Mouse (Mus musculus): Measurements from ENCODE around the gene Fhl2. TPM values are rescaled to one million over a fixed set of nuclear protein-coding genes. Genes with fewer than 3 reads are reported as not detected.

Fhl2 gene
- polyA plus RNA-seq, 1 experiment from 2014 or later = 5.6 TPM

- ATAC-seq = peak; percentile 73
- Histone ChIP-seq H3K36me3 (no peaks in the 10 kb centered on the region), H3K27ac (no peak overlapping the region), H3K9ac (peak overlapping the region; percentile 22; the same call in 1 of the 2 replicates), H3K4me1 (peaks cover 4% of the 10 kb centered on the region; the same call in 1 of the 2 replicates), H3K27me3 (replicated peaks) (peaks cover 41% of the 10 kb centered on the region), H3K4me3 (peak overlapping the region; percentile 57), H3K9me3 (replicated peaks) (no peaks in the 10 kb centered on the region), H3K4me2 (peak overlapping the region; percentile 71)
- WGBS (ENCODE audit: insufficient replicate concordance) = 4% methylated on average over 61 of the region's 61 CpGs
These were observed 33.0 kb downstream of the Fhl2 start for GRCm38 (mm10) chr1:43163467-43164418.

- Histone ChIP-seq H3K36me3 (no peaks in the 10 kb centered on the region), H3K4me1 (peaks cover 4% of the 10 kb centered on the region; the same call in 1 of the 2 replicates), H3K4me3 (peak overlapping the region; percentile 57), H3K27ac (no peak overlapping the region), H3K4me2 (peak overlapping the region; percentile 71), H3K27me3 (replicated peaks) (peaks cover 41% of the 10 kb centered on the region), H3K9me3 (replicated peaks) (no peaks in the 10 kb centered on the region), H3K9ac (0 out of 2 replicates have a peak overlapping the region, but pooled peaks have one; percentile 22)
- no peak for ATAC-seq
- 3% methylated on average over 6 of the region's 6 CpGs for WGBS (ENCODE audit: insufficient replicate concordance)
These were observed 33.7 kb downstream of the Fhl2 start for GRCm38 (mm10) chr1:43163084-43163466.

DNA sequence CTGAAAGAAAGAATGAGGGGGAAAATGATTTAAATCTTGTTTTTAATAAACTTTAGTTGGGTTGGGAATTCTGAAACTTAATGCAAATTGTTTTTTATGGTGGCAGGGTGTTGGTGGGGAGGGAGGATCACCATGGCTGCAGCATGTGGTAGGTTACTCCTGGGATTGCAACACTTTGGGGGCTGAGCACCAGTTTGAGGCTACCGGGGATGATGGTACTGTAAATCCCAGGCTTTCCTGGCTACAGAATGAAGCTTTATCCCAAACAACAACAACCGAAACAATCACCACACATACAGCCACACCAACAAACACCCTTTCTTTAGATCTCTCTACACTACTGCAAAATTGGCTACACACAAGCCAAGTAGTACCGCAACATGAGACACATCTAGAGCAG is 34.4 kb downstream of the Fhl2 start:
- WGBS (ENCODE audit: insufficient replicate concordance) = 68% methylated on average over 3 of the region's 3 CpGs
- Histone ChIP-seq H3K27me3 (replicated peaks) (peaks cover 41% of the 10 kb centered on the region), H3K9me3 (replicated peaks) (no peaks in the 10 kb centered on the region), H3K4me2 (peak overlapping the region; percentile 71; the same call in 1 of the 2 replicates), H3K36me3 (no peaks in the 10 kb centered on the region), H3K9ac (no peak overlapping the region), H3K27ac (no peak overlapping the region), H3K4me3 (no peak overlapping the region), H3K4me1 (peaks cover 4% of the 10 kb centered on the region; the same call in 1 of the 2 replicates)
- ATAC-seq = no peak

DNA sequence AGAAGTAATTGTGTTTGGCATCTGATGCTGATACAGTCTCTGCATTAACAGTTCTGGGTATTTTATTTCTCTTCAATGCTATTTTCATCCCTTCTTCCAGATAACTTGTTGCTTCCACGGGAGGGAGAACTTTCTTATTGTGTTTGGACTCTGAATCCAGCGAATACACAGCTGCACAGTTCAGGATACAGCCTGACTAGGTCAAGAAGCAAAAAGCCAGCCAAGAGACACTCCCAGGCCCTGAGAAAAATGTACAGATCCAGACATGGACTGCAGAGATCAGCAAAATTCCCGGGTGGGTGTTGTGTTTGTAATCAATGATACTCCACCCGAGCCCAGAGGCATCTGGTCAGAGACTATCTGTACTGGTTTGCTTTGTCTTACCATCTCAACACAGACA is 37.4 kb downstream of the Fhl2 start:
- WGBS (ENCODE audit: insufficient replicate concordance) = 49% methylated on average over 4 of the region's 4 CpGs
- Histone ChIP-seq H3K4me1 (peaks cover 4% of the 10 kb centered on the region; the same call in 1 of the 2 replicates), H3K27ac (no peak overlapping the region), H3K4me2 (no peak overlapping the region), H3K4me3 (no peak overlapping the region), H3K9me3 (replicated peaks) (no peaks in the 10 kb centered on the region), H3K9ac (no peak overlapping the region), H3K27me3 (replicated peaks) (peaks cover 31% of the 10 kb centered on the region), H3K36me3 (no peaks in the 10 kb centered on the region)
- ATAC-seq = no peak

- H3K4me3 ChIP-seq = no peak overlapping the region
- no peaks in the 10 kb centered on the region for H3K4me1 ChIP-seq
- peaks cover 15% of the 10 kb centered on the region for H3K27me3 ChIP-seq (replicated peaks)
- no peaks in the 10 kb centered on the region for H3K36me3 ChIP-seq
- no peaks in the 10 kb centered on the region for H3K9me3 ChIP-seq (replicated peaks)
- WGBS (ENCODE audit: insufficient replicate concordance) = 70% methylated on average over 2 of the region's 2 CpGs
- H3K4me2 ChIP-seq = no peak overlapping the region
- no peak overlapping the region for H3K27ac ChIP-seq
- no peak for ATAC-seq
- H3K9ac ChIP-seq = no peak overlapping the region
These were observed 38.9 kb downstream of the Fhl2 start for GRCm38 (mm10) chr1:43157907-43158306.

DNA sequence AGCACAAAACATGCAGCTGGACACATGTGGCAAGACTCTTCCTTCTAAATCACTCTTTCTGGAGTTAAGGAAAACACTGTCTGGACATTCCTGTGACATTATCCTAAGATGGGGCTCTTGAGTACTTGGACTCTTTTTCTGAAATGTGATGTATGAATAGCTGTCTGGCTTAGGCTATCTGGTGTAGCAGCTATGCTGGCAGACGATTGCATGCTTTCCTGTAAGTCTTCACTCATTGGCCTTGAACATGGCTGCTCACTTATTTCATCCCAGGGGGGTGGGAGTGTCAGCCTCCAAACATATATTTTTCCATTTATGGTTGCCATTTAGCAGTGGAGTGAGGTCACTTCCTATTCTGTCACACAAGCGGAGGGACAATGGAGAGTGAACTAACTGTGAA is 42.3 kb downstream of the Fhl2 start:
- no peak overlapping the region for H3K4me3 ChIP-seq
- H3K4me2 ChIP-seq = no peak overlapping the region
- ATAC-seq = no peak
- no peaks in the 10 kb centered on the region for H3K36me3 ChIP-seq
- H3K27ac ChIP-seq = no peak overlapping the region
- H3K27me3 ChIP-seq (replicated peaks) = no peaks in the 10 kb centered on the region
- no peak overlapping the region for H3K9ac ChIP-seq
- H3K9me3 ChIP-seq (replicated peaks) = no peaks in the 10 kb centered on the region
- 50% methylated on average over 2 of the region's 2 CpGs for WGBS (ENCODE audit: insufficient replicate concordance)
- no peaks in the 10 kb centered on the region for H3K4me1 ChIP-seq

GRCm38 (mm10) chr1:43153538-43153937 is 43.2 kb downstream of the Fhl2 start:
- Histone ChIP-seq H3K27ac (no peak overlapping the region), H3K9ac (no peak overlapping the region)

DNA sequence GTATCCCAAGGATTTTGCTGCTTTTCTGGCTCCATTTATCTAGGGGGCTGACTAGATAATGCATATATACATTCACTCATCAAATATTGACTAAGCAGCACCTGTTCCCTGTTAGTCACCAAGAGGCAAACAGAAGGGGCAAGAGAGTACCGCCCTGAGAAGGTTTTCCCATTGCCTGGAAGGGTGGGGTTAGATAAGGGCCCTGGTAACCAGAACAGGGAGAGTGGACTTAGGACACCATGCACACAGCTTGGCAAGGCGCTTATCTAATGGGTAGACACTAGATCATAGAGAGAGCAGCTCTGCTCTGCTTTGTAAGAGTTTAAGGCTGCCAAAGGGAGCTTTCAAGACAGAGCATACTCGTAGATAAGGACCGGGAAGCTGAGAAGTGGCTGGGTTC is 44.2 kb downstream of the Fhl2 start:
- H3K4me1 ChIP-seq = no peaks in the 10 kb centered on the region
- no peak overlapping the region for H3K9ac ChIP-seq
- H3K4me2 ChIP-seq = no peak overlapping the region
- no peaks in the 10 kb centered on the region for H3K36me3 ChIP-seq
- no peak for ATAC-seq
- H3K27ac ChIP-seq = no peak overlapping the region
- no peak overlapping the region for H3K4me3 ChIP-seq
- H3K9me3 ChIP-seq (replicated peaks) = no peaks in the 10 kb centered on the region
- H3K27me3 ChIP-seq (replicated peaks) = no peaks in the 10 kb centered on the region
- 54% methylated on average over 4 of the region's 4 CpGs for WGBS (ENCODE audit: insufficient replicate concordance)

More at GRCm38 (mm10) chr1:43153538-43153937, 43.2 kb downstream of the Fhl2 start:
- Histone ChIP-seq H3K4me3 (no peak overlapping the region), H3K4me1 (no peaks in the 10 kb centered on the region), H3K4me2 (no peak overlapping the region), H3K36me3 (no peaks in the 10 kb centered on the region), H3K9me3 (replicated peaks) (no peaks in the 10 kb centered on the region), H3K27me3 (replicated peaks) (no peaks in the 10 kb centered on the region)
- WGBS (ENCODE audit: insufficient replicate concordance) = 63% methylated on average over 5 of the region's 5 CpGs
- no peak for ATAC-seq

- no peaks in the 10 kb centered on the region for H3K4me1 ChIP-seq
These were observed 46.6 kb downstream of the Fhl2 start for GRCm38 (mm10) chr1:43150225-43150624.

GRCm38 (mm10) chr1:43147474-43147873 is 49.3 kb downstream of the Fhl2 start:
- Histone ChIP-seq H3K9ac (no peak overlapping the region), H3K27me3 (replicated peaks) (no peaks in the 10 kb centered on the region), H3K4me2 (no peak overlapping the region), H3K36me3 (no peaks in the 10 kb centered on the region), H3K4me3 (no peak overlapping the region), H3K4me1 (no peaks in the 10 kb centered on the region), H3K9me3 (replicated peaks) (no peaks in the 10 kb centered on the region), H3K27ac (no peak overlapping the region)
- 47% methylated on average over 2 of the region's 2 CpGs for WGBS (ENCODE audit: insufficient replicate concordance)
- ATAC-seq = no peak

More at GRCm38 (mm10) chr1:43150225-43150624, 46.6 kb downstream of the Fhl2 start:
- H3K4me3 ChIP-seq = no peak overlapping the region
- H3K9ac ChIP-seq = no peak overlapping the region
- no peak overlapping the region for H3K27ac ChIP-seq
- H3K27me3 ChIP-seq (replicated peaks) = no peaks in the 10 kb centered on the region
- H3K9me3 ChIP-seq (replicated peaks) = no peaks in the 10 kb centered on the region
- WGBS (ENCODE audit: insufficient replicate concordance) = 61% methylated on average over 3 of the region's 3 CpGs
- no peaks in the 10 kb centered on the region for H3K36me3 ChIP-seq
- ATAC-seq = no peak
- H3K4me2 ChIP-seq = no peak overlapping the region

DNA sequence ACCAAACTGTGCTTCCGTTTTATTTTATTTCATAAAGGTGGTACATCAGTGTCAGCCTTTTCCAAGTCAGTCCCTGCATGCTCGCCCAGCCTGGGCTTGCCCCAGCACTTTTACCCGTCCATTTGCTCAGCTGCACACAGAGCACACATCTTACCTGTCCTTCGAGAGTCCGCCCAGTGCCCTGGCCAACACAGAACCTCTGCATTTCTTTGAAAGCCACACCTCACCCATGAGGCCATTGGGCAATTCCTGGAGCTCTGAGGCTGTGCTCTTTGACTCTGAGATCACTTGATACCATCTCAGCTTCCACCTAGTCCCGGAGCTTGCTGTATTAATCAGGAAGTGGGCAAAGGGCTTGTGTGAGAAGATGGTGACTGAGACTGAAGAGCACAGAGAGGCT is 51.4 kb downstream of the Fhl2 start:
- 62% methylated on average over 6 of the region's 6 CpGs for WGBS (ENCODE audit: insufficient replicate concordance)
- H3K27me3 ChIP-seq (replicated peaks) = no peaks in the 10 kb centered on the region
- ATAC-seq = no peak
- no peaks in the 10 kb centered on the region for H3K4me1 ChIP-seq
- H3K9ac ChIP-seq = no peak overlapping the region
- no peaks in the 10 kb centered on the region for H3K36me3 ChIP-seq
- no peak overlapping the region for H3K4me2 ChIP-seq
- H3K27ac ChIP-seq = no peak overlapping the region
- no peaks in the 10 kb centered on the region for H3K9me3 ChIP-seq (replicated peaks)
- no peak overlapping the region for H3K4me3 ChIP-seq

- Histone ChIP-seq H3K9me3 (replicated peaks) (no peaks in the 10 kb centered on the region), H3K4me1 (no peaks in the 10 kb centered on the region), H3K4me2 (no peak overlapping the region), H3K27me3 (replicated peaks) (no peaks in the 10 kb centered on the region), H3K27ac (no peak overlapping the region), H3K9ac (no peak overlapping the region), H3K4me3 (no peak overlapping the region), H3K36me3 (no peaks in the 10 kb centered on the region)
- WGBS (ENCODE audit: insufficient replicate concordance) = 76% methylated on average over 8 of the region's 8 CpGs
- no peak for ATAC-seq
These were observed 52.4 kb downstream of the Fhl2 start for GRCm38 (mm10) chr1:43144338-43144906.

All from liver, embryonic 12.5 days (tissue).